Mouse (Mus musculus) hindbrain, embryonic 11.5 days (tissue): ENCODE measurements around the gene Rnf6. TPM values are rescaled to one million over a fixed set of nuclear protein-coding genes. Genes with fewer than 3 reads are reported as not detected.
"Not testable (repeated sequence)": the region's sequence is repeated elsewhere in the genome, so short reads cannot be mapped to it uniquely, and the experiment has no call there.

ENCODE experiments used
- ATAC-seq: fragments of 200-750 bp; cut with Nextera tagmentation; 2 replicates; pipeline ENCODE4 v1.8.0; 2017; ENCODE audit warnings: mild to moderate bottlenecking, moderate TSS enrichment, moderate library complexity; ENCODE audit not compliant: low FRiP score
- DNase-seq: peaks from one replicate; pipeline ENCODE4 v3.0.0-alpha.2; 2015; ENCODE audit warnings: low spot score
- H3K27ac ChIP-seq: fragments of 300-500 bp; sonication (generic); 2 replicates; pipeline ENCODE4 v1.5.1; 2014; ENCODE audit warnings: mild to moderate bottlenecking, low read depth, low read length
- H3K27me3 ChIP-seq: fragments of 300-500 bp; sonication (generic); 2 replicates; pipeline ENCODE4 v1.6.1; 2014; ENCODE audit warnings: mild to moderate bottlenecking, low read length, moderate library complexity, mixed read lengths; ENCODE audit not compliant: control insufficient read depth, insufficient read depth
- H3K36me3 ChIP-seq: fragments of 300-500 bp; sonication (generic); 2 replicates; pipeline ENCODE4 v1.6.1; 2014; ENCODE audit warnings: mild to moderate bottlenecking, low read length, moderate library complexity, mixed read lengths; ENCODE audit not compliant: control insufficient read depth, insufficient read depth
- H3K4me1 ChIP-seq: fragments of 300-500 bp; sonication (generic); replicated peaks from 2 replicates; pipeline ENCODE4 v1.6.1; 2014; ENCODE audit warnings: low read length, mixed read lengths; ENCODE audit not compliant: control insufficient read depth, insufficient read depth
- H3K4me2 ChIP-seq: fragments of 300-500 bp; sonication (generic); replicated peaks from 2 replicates; pipeline ENCODE4 v1.6.1; 2014; ENCODE audit warnings: mild to moderate bottlenecking, low read depth, low read length
- H3K4me3 ChIP-seq: fragments of 300-500 bp; sonication (generic); 2 replicates; pipeline ENCODE4 v1.5.1; 2014; ENCODE audit warnings: low read depth, low read length
- H3K9ac ChIP-seq: fragments of 300-500 bp; sonication (generic); 2 replicates; pipeline ENCODE4 v1.6.1; 2014; ENCODE audit warnings: low read depth, low read length
- H3K9me3 ChIP-seq: fragments of 300-500 bp; sonication (generic); 2 replicates; pipeline ENCODE4 v1.6.1; 2016; ENCODE audit warnings: low read length; ENCODE audit not compliant: control insufficient read depth
- WGBS: fragments of 180-500 bp; shearing (Covaris S2); extraction: QIAGEN DNeasy Blood & Tissue Kit; methylation state at CpG from one replicate; pipeline ENCODE4 v1.1.7; 2014; 5-methylcytosine and 5-hydroxymethylcytosine counted together
- polyA plus RNA-seq: library from polyadenylated mRNA; unstranded; fragments of >200 nt; fragmentation: Nextera tagmentation; extraction: Ambion mirVana; gene quantifications from 2 replicates; pipeline ENCODE4 v1.2.1, GENCODE M21; 2014

Gene Rnf6
- polyA plus RNA-seq, 1 experiment from 2014 or later: 22.1 TPM

- Histone ChIP-seq H3K36me3 (no peaks in the 10 kb centered on the region), H3K9ac (no peak overlapping the region), H3K4me1 (no peaks in the 10 kb centered on the region), H3K9me3 (0 out of 2 replicates have a peak, but pooled peaks cover 3% of the 10 kb centered on the region), H3K27me3 (no peaks in the 10 kb centered on the region), H3K4me2 (no peak overlapping the region), H3K4me3 (no peak overlapping the region), H3K27ac (no peak overlapping the region)
- DNase-seq: no peak
- no peak for ATAC-seq
- WGBS: 91% methylated on average over 7 of the region's 7 CpGs
Measured at GRCm38 (mm10) chr5:146188712-146189111, 32.6 kb downstream of the Rnf6 start.

- DNase-seq: no peak
- H3K4me1 ChIP-seq: no peaks in the 10 kb centered on the region
- no peak overlapping the region for H3K27ac ChIP-seq
- 82% methylated on average over 1 of the region's 1 CpGs for WGBS
- no peak overlapping the region for H3K4me2 ChIP-seq
- H3K27me3 ChIP-seq: no peaks in the 10 kb centered on the region
- no peak overlapping the region for H3K9ac ChIP-seq
- 0 out of 2 replicates have a peak, but pooled peaks cover 4% of the 10 kb centered on the region for H3K9me3 ChIP-seq
- H3K4me3 ChIP-seq: no peak overlapping the region
- no peak for ATAC-seq
- no peaks in the 10 kb centered on the region for H3K36me3 ChIP-seq
Measured at GRCm38 (mm10) chr5:146188144-146188543, 33.2 kb downstream of the Rnf6 start.

- DNase-seq: peak; percentile 47
- H3K4me2 ChIP-seq, ATAC-seq, H3K9ac ChIP-seq, H3K4me3 ChIP-seq, H3K36me3 ChIP-seq, H3K9me3 ChIP-seq, H3K27me3 ChIP-seq, H3K4me1 ChIP-seq, H3K27ac ChIP-seq: not testable (repeated sequence)
- 40% methylated on average over 5 of the region's 5 CpGs for WGBS
Measured at GRCm38 (mm10) chr5:146187441-146187840, 33.9 kb downstream of the Rnf6 start.

GRCm38 (mm10) chr5:146185204-146185603 is 36.2 kb downstream of the Rnf6 start, which contains the start of gene 1700001J03Rik:
TSS of gene 1700001J03Rik (minus strand) at chr5:146185304.
- not testable (repeated sequence) for H3K27me3 ChIP-seq, H3K27ac ChIP-seq, ATAC-seq, H3K9me3 ChIP-seq, H3K4me1 ChIP-seq, DNase-seq, H3K4me2 ChIP-seq, H3K4me3 ChIP-seq, H3K9ac ChIP-seq, H3K36me3 ChIP-seq
- 78% methylated on average over 4 of the region's 4 CpGs for WGBS

GRCm38 (mm10) chr5:146172744-146173143 is 48.6 kb downstream of the Rnf6 start:
- H3K36me3 ChIP-seq, H3K27me3 ChIP-seq, H3K9ac ChIP-seq, H3K27ac ChIP-seq, H3K4me2 ChIP-seq, H3K4me1 ChIP-seq, H3K9me3 ChIP-seq, H3K4me3 ChIP-seq, ATAC-seq, DNase-seq: not testable (repeated sequence)
- 64% methylated on average over 4 of the region's 4 CpGs for WGBS

- H3K27me3 ChIP-seq, ATAC-seq, H3K27ac ChIP-seq, H3K9me3 ChIP-seq, H3K4me2 ChIP-seq, H3K4me3 ChIP-seq, H3K9ac ChIP-seq, DNase-seq, H3K4me1 ChIP-seq, H3K36me3 ChIP-seq: not testable (repeated sequence)
- 77% methylated on average over 2 of the region's 2 CpGs for WGBS
Measured at GRCm38 (mm10) chr5:146170621-146171020, 50.7 kb downstream of the Rnf6 start, which contains the start of gene Gm6309. TSS of gene Gm6309 (minus strand) at chr5:146170721.

GRCm38 (mm10) chr5:146160439-146160838 is 60.9 kb downstream of the Rnf6 start, which contains the start of gene Gm5565:
TSS of gene Gm5565 (minus strand) at chr5:146160539.
- H3K36me3 ChIP-seq, H3K9me3 ChIP-seq, H3K27ac ChIP-seq, H3K4me1 ChIP-seq, DNase-seq, H3K4me2 ChIP-seq, ATAC-seq, H3K27me3 ChIP-seq, H3K4me3 ChIP-seq, H3K9ac ChIP-seq: not testable (repeated sequence)
- 97% methylated on average over 3 of the region's 3 CpGs for WGBS

Other genes with a start within 250 kb of the Rnf6 start
- not detected in 2 replicates for gene Cyp3a25, start 211.9 kb downstream of the Rnf6 start, polyA plus RNA-seq
- not detected in 2 replicates for gene Cyp3a59, start 142.3 kb downstream of the Rnf6 start, polyA plus RNA-seq
- gene Gm5565, start 61.0 kb downstream of the Rnf6 start, polyA plus RNA-seq: not detected in 2 replicates
- gene Gm6309, start 50.8 kb downstream of the Rnf6 start, polyA plus RNA-seq: not detected in 2 replicates
- gene 1700001J03Rik, start 36.3 kb downstream of the Rnf6 start, polyA plus RNA-seq: not detected in 2 replicates
- 36.9 and 40.5 TPM in 2 replicates for gene Cdk8, start 9.7 kb upstream of the Rnf6 start, polyA plus RNA-seq
- 7.1 TPM in 2 replicates for gene Wasf3, start 163.4 kb upstream of the Rnf6 start, polyA plus RNA-seq